Mouse (Mus musculus) cerebellum, adult 2 months (tissue): ENCODE results near the gene B3galnt1. TPM values are rescaled to one million over a fixed set of nuclear protein-coding genes. Genes with fewer than 3 reads are reported as not detected.
"Not testable (repeated sequence)": the region's sequence is repeated elsewhere in the genome, so short reads cannot be mapped to it uniquely, and the experiment has no call there.

ENCODE experiments used
- DNase-seq, 2 experiments: peaks; one replicate each; pipeline ENCODE4 v3.0.0; 2021
- H3K27ac ChIP-seq: fragments of 200-500 bp; 2 replicates; pipeline ENCODE4 v1.5.1; 2012; ENCODE audit warnings: low read length, control low read depth, inconsistent platforms; ENCODE audit not compliant: insufficient read depth
- H3K27me3 ChIP-seq: fragments of 200-500 bp; 2 replicates; pipeline ENCODE4 v1.6.1; 2012; ENCODE audit warnings: inconsistent platforms, mild to moderate bottlenecking, low read length, moderate library complexity; ENCODE audit not compliant: control insufficient read depth, insufficient read depth
- H3K4me1 ChIP-seq: fragments of 200-500 bp; 2 replicates; pipeline ENCODE4 v1.6.1; 2011; ENCODE audit warnings: low read length; ENCODE audit not compliant: control insufficient read depth, insufficient read depth
- H3K4me3 ChIP-seq: fragments of 200-500 bp; replicated peaks from 2 replicates; pipeline ENCODE3; 2011; ENCODE audit warnings: mild to moderate bottlenecking, low read depth, low read length, control low read depth; ENCODE audit not compliant: insufficient read depth
- CTCF ChIP-seq: fragments of 200-500 bp; IDR thresholded peaks from 2 replicates; pipeline ENCODE4 v1.5.1; 2011; ENCODE audit warnings: low read depth, mild to moderate bottlenecking, control low read depth, low read length, moderate library complexity, borderline replicate concordance; ENCODE audit not compliant: insufficient read depth
- POLR2A ChIP-seq: fragments of 200-500 bp; IDR thresholded peaks from 2 replicates; pipeline ENCODE4 v1.6.1; 2011; ENCODE audit warnings: low read length, control low read depth, borderline replicate concordance; ENCODE audit not compliant: insufficient read depth
- WGBS: fragments of 180-500 bp; shearing (Covaris S2); methylation state at CpG from one replicate; pipeline ENCODE4 v1.1.7; 2018; 5-methylcytosine and 5-hydroxymethylcytosine counted together
- polyA plus RNA-seq: library from polyadenylated mRNA; depleted of rRNA; stranded (reverse); fragments of >200 nt; gene quantifications from 2 replicates; pipeline ENCODE4 v1.2.3, GENCODE M21; 2012

B3galnt1 gene
- polyA plus RNA-seq, 1 experiment: 34.3 TPM

GRCm38 (mm10) chr3:69588101-69588760 lies 10.5 kb downstream of the B3galnt1 start:
- H3K27me3 ChIP-seq: no peaks in the 10 kb centered on the region
- no peak overlapping the region for H3K4me3 ChIP-seq
- no peak for TF ChIP-seq POLR2A
- TF ChIP-seq CTCF: no peak
- 59% methylated on average over 10 of the region's 10 CpGs for WGBS
- H3K4me1 ChIP-seq: peaks cover 4% of the 10 kb centered on the region; the same call in 1 of the 2 replicates
- no peak overlapping the region for H3K27ac ChIP-seq
- no peak for DNase-seq

GRCm38 (mm10) chr3:69583798-69584197 lies 15.0 kb downstream of the B3galnt1 start:
- 88% methylated on average over 1 of the region's 1 CpGs for WGBS
- TF ChIP-seq POLR2A (no peak), CTCF (no peak)
- H3K27me3 ChIP-seq: no peaks in the 10 kb centered on the region
- H3K27ac ChIP-seq: no peak overlapping the region
- DNase-seq: no peak
- no peak overlapping the region for H3K4me3 ChIP-seq
- H3K4me1 ChIP-seq: no peaks in the 10 kb centered on the region

- TF ChIP-seq CTCF (peak; percentile 16; the same call in 1 of the 2 replicates), POLR2A (no peak)
- no peaks in the 10 kb centered on the region for H3K27me3 ChIP-seq
- no peak overlapping the region for H3K27ac ChIP-seq
- WGBS: 100% methylated on average over 1 of the region's 1 CpGs
- H3K4me3 ChIP-seq: no peak overlapping the region
- no peaks in the 10 kb centered on the region for H3K4me1 ChIP-seq
- no peak for DNase-seq
Measured at GRCm38 (mm10) chr3:69578791-69579190, 20.0 kb downstream of the B3galnt1 start.

- no peak for DNase-seq
- Histone ChIP-seq H3K27me3 (no peaks in the 10 kb centered on the region), H3K27ac (no peak overlapping the region), H3K4me3 (no peak overlapping the region), H3K4me1 (peaks cover 2% of the 10 kb centered on the region; the same call in 1 of the 2 replicates)
- WGBS: 80% methylated on average over 3 of the region's 3 CpGs
- no peak for TF ChIP-seq CTCF
- no peak for TF ChIP-seq POLR2A
Measured at GRCm38 (mm10) chr3:69576715-69577114, 22.0 kb downstream of the B3galnt1 start.

GRCm38 (mm10) chr3:69575577-69575976 lies 23.2 kb downstream of the B3galnt1 start:
- Histone ChIP-seq H3K4me3 (no peak overlapping the region), H3K27me3 (no peaks in the 10 kb centered on the region), H3K4me1 (peaks cover 2% of the 10 kb centered on the region; the same call in 1 of the 2 replicates), H3K27ac (no peak overlapping the region)
- 96% methylated on average over 11 of the region's 11 CpGs for WGBS
- TF ChIP-seq CTCF (no peak), POLR2A (no peak)
- DNase-seq: no peak

- no peak for TF ChIP-seq POLR2A
- no peak for TF ChIP-seq CTCF
- WGBS: 39% methylated on average over 5 of the region's 5 CpGs
- H3K27ac ChIP-seq: no peak overlapping the region
- peaks cover 2% of the 10 kb centered on the region; the same call in 1 of the 2 replicates for H3K4me1 ChIP-seq
- no peak overlapping the region for H3K4me3 ChIP-seq
- peak in 1 of 2 experiments; percentile 29 for DNase-seq
- H3K27me3 ChIP-seq: no peaks in the 10 kb centered on the region
Measured at GRCm38 (mm10) chr3:69572561-69572960, 26.2 kb downstream of the B3galnt1 start.

GRCm38 (mm10) chr3:69565586-69565985 lies 33.2 kb downstream of the B3galnt1 start:
- H3K4me1 ChIP-seq, H3K27ac ChIP-seq, DNase-seq, H3K4me3 ChIP-seq, H3K27me3 ChIP-seq: not testable (repeated sequence)
- 89% methylated on average over 1 of the region's 1 CpGs for whole genome bisulfite sequencing

GRCm38 (mm10) chr3:69563406-69563805 lies 35.4 kb downstream of the B3galnt1 start:
- no peaks in the 10 kb centered on the region for H3K27me3 ChIP-seq
- no peak for TF ChIP-seq CTCF
- TF ChIP-seq POLR2A: no peak
- DNase-seq: no peak
- H3K27ac ChIP-seq: no peak overlapping the region
- 70% methylated on average over 6 of the region's 6 CpGs for WGBS
- no peak overlapping the region for H3K4me3 ChIP-seq
- no peaks in the 10 kb centered on the region for H3K4me1 ChIP-seq
